Comparison of ENCODE assay signal across 21 mouse cellular contexts in genomic region chr10:20504800-20505199, GRCm38 (mm10).
DNase-seq lines count a peak whose midpoint lies in the region; ATAC-seq and TF ChIP-seq lines count a peak whose summit lies in the region.
"Had no signal": no experiment of that assay in that cellular context is flagged by ENCODE, and none has a peak within 500 bp of the region (broad histone marks: within the 10 kb centered on the region; RNA-seq: fewer than 3 reads in every experiment).

No protein-coding gene starts in this region.

- no peak for TF ChIP-seq EP300 in lung, postnatal 0 days (IDR thresholded peaks at IDR 0.05)

- H3K9me3 ChIP-seq in lung, postnatal 0 days (ENCODE audit: low read length): no peaks in the 10 kb centered on the region
- no peaks in the 10 kb centered on the region for H3K9me3 ChIP-seq in hindbrain, embryonic 11.5 days (ENCODE audit: control insufficient read depth, low read length)
- H3K9me3 ChIP-seq: embryonic facial prominence, embryonic 15.5 days; heart, embryonic 10.5 days; limb, embryonic 15.5 days; neural tube, embryonic 12.5 days; stomach, embryonic 15.5 days had no signal

- intact Hi-C loops in gastrocnemius, adult 2 months (cut with DNase I): no loop called here

- H3K27ac ChIP-seq in gastrocnemius, adult 2 months: peak overlapping the region; percentile 59; the same call in 1 of the 2 replicates
- H3K27ac ChIP-seq in lung, postnatal 0 days (ENCODE audit: low read length): no peak overlapping the region
- no peak overlapping the region for H3K27ac ChIP-seq in hindbrain, embryonic 11.5 days (ENCODE audit: low read depth, low read length)
- H3K27ac ChIP-seq: embryonic facial prominence, embryonic 15.5 days; heart, embryonic 10.5 days; limb, embryonic 15.5 days; neural tube, embryonic 12.5 days; stomach, embryonic 15.5 days had no signal

- H3K36me3 ChIP-seq in lung, postnatal 0 days (ENCODE audit: insufficient read depth, low read length): no peaks in the 10 kb centered on the region
- no peaks in the 10 kb centered on the region for H3K36me3 ChIP-seq in hindbrain, embryonic 11.5 days (ENCODE audit: control insufficient read depth, insufficient read depth, low read length)
- H3K36me3 ChIP-seq: embryonic facial prominence, embryonic 15.5 days; heart, embryonic 10.5 days; limb, embryonic 15.5 days; neural tube, embryonic 12.5 days; stomach, embryonic 15.5 days had no signal

- H3K27me3 ChIP-seq in lung, postnatal 0 days (replicated peaks; ENCODE audit: insufficient read depth, low read length): no peaks in the 10 kb centered on the region
- H3K27me3 ChIP-seq in hindbrain, embryonic 11.5 days (ENCODE audit: control insufficient read depth, insufficient read depth, low read length): no peaks in the 10 kb centered on the region
- H3K27me3 ChIP-seq: embryonic facial prominence, embryonic 15.5 days; limb, embryonic 15.5 days; neural tube, embryonic 12.5 days; stomach, embryonic 15.5 days had no signal

- 86% methylated on average over 3 of the region's 3 CpGs for WGBS in lung, postnatal 0 days
- 89% methylated on average over 3 of the region's 3 CpGs for WGBS in hindbrain, embryonic 11.5 days

- TF ChIP-seq CTCF in gastrocnemius, adult 2 months (IDR thresholded peaks at IDR 0.05): peak; percentile 31; the same call in 1 of the 2 replicates
- peak; percentile 16; the same call in 1 of the 2 replicates for TF ChIP-seq CTCF in lung, postnatal 0 days (IDR thresholded peaks at IDR 0.05)

- H3K9ac ChIP-seq in lung, postnatal 0 days (replicated peaks; ENCODE audit: low read depth): no peak overlapping the region
- no peak overlapping the region for H3K9ac ChIP-seq in hindbrain, embryonic 11.5 days (ENCODE audit: low read depth, low read length)
- H3K9ac ChIP-seq: embryonic facial prominence, embryonic 15.5 days; limb, embryonic 15.5 days; lung, embryonic 14.5 days; neural tube, embryonic 12.5 days; stomach, embryonic 15.5 days had no signal

- no peak overlapping the region for H3K4me3 ChIP-seq in gastrocnemius, adult 2 months
- no peak overlapping the region for H3K4me3 ChIP-seq in lung, postnatal 0 days (ENCODE audit: low read depth, low read length)
- H3K4me3 ChIP-seq in hindbrain, embryonic 11.5 days (ENCODE audit: low read depth, low read length): no peak overlapping the region
- H3K4me3 ChIP-seq: embryonic facial prominence, embryonic 15.5 days; heart, embryonic 10.5 days; limb, embryonic 15.5 days; neural tube, embryonic 12.5 days; stomach, embryonic 15.5 days had no signal

- no peak for DNase-seq in gastrocnemius, adult 2 months
- no peak for DNase-seq in gastrocnemius, postnatal 25 days
- no peak for DNase-seq in lung, postnatal 0 days (ENCODE audit: low spot score)
- no peak for DNase-seq in lung, postnatal 14 days
- DNase-seq in A20 (ENCODE audit: low read depth, low spot score): peak; percentile 11
- peak; percentile 30 for DNase-seq in induced T-regulatory cell, adult 2 months (ENCODE audit: low read depth)
- DNase-seq in cerebellum, postnatal 10 days: no peak
- no peak for DNase-seq in hindbrain, embryonic 11.5 days (ENCODE audit: low spot score)
- DNase-seq: cerebellum, postnatal 14 days; gastrocnemius, postnatal 36 days; kidney, adult 2 months; kidney, postnatal 36 days; lung, embryonic 14.5 days; spleen, adult 18-20 months had no signal

- no peak for ATAC-seq in lung, postnatal 0 days
- ATAC-seq in hindbrain, embryonic 11.5 days (ENCODE audit: low FRiP score): no peak
- ATAC-seq: activated CD4-positive, CD25-positive, alpha-beta regulatory T cell, adult 4 months; hindbrain, embryonic 16.5 days had no signal

- no peaks in the 10 kb centered on the region for H3K4me1 ChIP-seq in lung, postnatal 0 days (ENCODE audit: insufficient read depth, low read depth, low read length)
- no peaks in the 10 kb centered on the region for H3K4me1 ChIP-seq in hindbrain, embryonic 11.5 days (replicated peaks; ENCODE audit: control insufficient read depth, insufficient read depth, low read length)
- H3K4me1 ChIP-seq: neural tube, embryonic 12.5 days had no signal

- H3K4me2 ChIP-seq in lung, postnatal 0 days (replicated peaks; ENCODE audit: low read depth, low read length): no peak overlapping the region
- H3K4me2 ChIP-seq in hindbrain, embryonic 11.5 days (replicated peaks; ENCODE audit: low read depth, low read length): no peak overlapping the region
- H3K4me2 ChIP-seq: embryonic facial prominence, embryonic 15.5 days; limb, embryonic 15.5 days; lung, embryonic 14.5 days; neural tube, embryonic 12.5 days; stomach, embryonic 15.5 days had no signal

Comparison
In these comparisons a context has a peak if more than half of its experiments do, and no peak if none do; other contexts are left out.
1. DNase-seq: peak in A20 (single experiment) and induced T-regulatory cell, adult 2 months (single experiment); none in gastrocnemius, adult 2 months (single experiment), gastrocnemius, postnatal 25 days (single experiment), lung, postnatal 0 days (single experiment), lung, postnatal 14 days (single experiment), cerebellum, postnatal 10 days (0 of 2) and hindbrain, embryonic 11.5 days (single experiment).